Mouse (Mus musculus) limb, embryonic 11.5 days (tissue): ENCODE measurements around the gene Itgb8. TPM values are rescaled to one million over a fixed set of nuclear protein-coding genes. Genes with fewer than 3 reads are reported as not detected.

Experiments used
- ATAC-seq: fragments of 200-750 bp; cut with Nextera tagmentation; 2 replicates; pipeline ENCODE4 v1.8.0; 2017; ENCODE audit warnings: low read depth; ENCODE audit not compliant: insufficient number of reproducible peaks, low FRiP score, low TSS enrichment
- DNase-seq: peaks from one replicate; pipeline ENCODE4 v3.0.0-alpha.2; 2015; ENCODE audit warnings: low spot score
- H3K27ac ChIP-seq: fragments of 300-500 bp; sonication (generic); replicated peaks from 2 replicates; pipeline ENCODE4 v1.5.1; 2014; ENCODE audit warnings: low read depth, mild to moderate bottlenecking, low read length
- H3K27me3 ChIP-seq: fragments of 300-500 bp; sonication (generic); 2 replicates; pipeline ENCODE4 v1.6.1; 2014; ENCODE audit warnings: mild to moderate bottlenecking, low read length, mixed read lengths; ENCODE audit not compliant: control insufficient read depth, insufficient read depth
- H3K36me3 ChIP-seq: fragments of 300-500 bp; sonication (generic); 2 replicates; pipeline ENCODE4 v1.6.1; 2014; ENCODE audit warnings: mild to moderate bottlenecking, low read length, moderate library complexity, mixed read lengths; ENCODE audit not compliant: control insufficient read depth, insufficient read depth
- H3K4me1 ChIP-seq: fragments of 300-500 bp; sonication (generic); 2 replicates; pipeline ENCODE4 v1.6.1; 2014; ENCODE audit warnings: low read length, mixed read lengths; ENCODE audit not compliant: control insufficient read depth, insufficient read depth
- H3K4me2 ChIP-seq: fragments of 300-500 bp; sonication (generic); 2 replicates; pipeline ENCODE4 v1.6.1; 2014; ENCODE audit warnings: low read depth, mild to moderate bottlenecking, moderate library complexity; ENCODE audit not compliant: severe bottlenecking
- H3K4me3 ChIP-seq: fragments of 300-500 bp; sonication (generic); 2 replicates; pipeline ENCODE4 v1.5.1; 2014; ENCODE audit warnings: low read depth, low read length
- H3K9ac ChIP-seq: fragments of 300-500 bp; sonication (generic); 2 replicates; pipeline ENCODE4 v1.6.1; 2014; ENCODE audit warnings: mild to moderate bottlenecking, low read length
- H3K9me3 ChIP-seq: fragments of 300-500 bp; sonication (generic); 2 replicates; pipeline ENCODE4 v1.6.1; 2016; ENCODE audit warnings: low read length; ENCODE audit not compliant: control insufficient read depth
- WGBS: fragments of 180-500 bp; shearing (Covaris S2); extraction: QIAGEN DNeasy Blood & Tissue Kit; methylation state at CpG from one replicate; pipeline ENCODE4 v1.1.7; 2014; 5-methylcytosine and 5-hydroxymethylcytosine counted together
- polyA plus RNA-seq: library from polyadenylated mRNA; unstranded; fragments of >200 nt; fragmentation: Nextera tagmentation; extraction: Ambion mirVana; gene quantifications from 2 replicates; pipeline ENCODE4 v1.2.1, GENCODE M21; 2014

Gene Itgb8
- polyA plus RNA-seq, 1 experiment from 2014 or later: 5.0 TPM

- Histone ChIP-seq H3K27ac (no peak overlapping the region), H3K27me3 (no peaks in the 10 kb centered on the region), H3K9ac (no peak overlapping the region), H3K9me3 (no peaks in the 10 kb centered on the region), H3K4me3 (no peak overlapping the region), H3K36me3 (no peaks in the 10 kb centered on the region), H3K4me2 (no peak overlapping the region), H3K4me1 (no peaks in the 10 kb centered on the region)
- 91% methylated on average over 3 of the region's 3 CpGs for WGBS
- no peak for DNase-seq
- ATAC-seq: no peak
These were observed 81.5 kb downstream of the Itgb8 start for GRCm38 (mm10) chr12:119157068-119157467.

- no peak overlapping the region for H3K27ac ChIP-seq
- no peaks in the 10 kb centered on the region for H3K4me1 ChIP-seq
- H3K9ac ChIP-seq: no peak overlapping the region
- no peak overlapping the region for H3K4me3 ChIP-seq
- H3K27me3 ChIP-seq: no peaks in the 10 kb centered on the region
- H3K36me3 ChIP-seq: no peaks in the 10 kb centered on the region
- H3K4me2 ChIP-seq: no peak overlapping the region
- 86% methylated on average over 4 of the region's 4 CpGs for WGBS
- DNase-seq (no peak), ATAC-seq (no peak)
- H3K9me3 ChIP-seq: no peaks in the 10 kb centered on the region
These were observed 83.0 kb downstream of the Itgb8 start for GRCm38 (mm10) chr12:119155566-119155965.

GRCm38 (mm10) chr12:119150956-119151355, 87.6 kb downstream of the Itgb8 start:
- Histone ChIP-seq H3K9ac (no peak overlapping the region), H3K4me2 (no peak overlapping the region), H3K4me1 (no peaks in the 10 kb centered on the region), H3K27me3 (no peaks in the 10 kb centered on the region), H3K4me3 (no peak overlapping the region), H3K9me3 (no peaks in the 10 kb centered on the region), H3K27ac (no peak overlapping the region), H3K36me3 (no peaks in the 10 kb centered on the region)
- no peak for ATAC-seq
- 94% methylated on average over 2 of the region's 2 CpGs for WGBS
- no peak for DNase-seq

- Histone ChIP-seq H3K9me3 (no peaks in the 10 kb centered on the region), H3K4me2 (no peak overlapping the region), H3K27ac (no peak overlapping the region), H3K36me3 (no peaks in the 10 kb centered on the region), H3K4me3 (no peak overlapping the region), H3K27me3 (no peaks in the 10 kb centered on the region), H3K4me1 (no peaks in the 10 kb centered on the region), H3K9ac (no peak overlapping the region)
- 86% methylated on average over 3 of the region's 3 CpGs for WGBS
- DNase-seq: no peak
- no peak for ATAC-seq
These were observed 90.8 kb downstream of the Itgb8 start for GRCm38 (mm10) chr12:119147753-119148152.

- Histone ChIP-seq H3K9ac (no peak overlapping the region), H3K4me2 (no peak overlapping the region), H3K27me3 (no peaks in the 10 kb centered on the region), H3K27ac (no peak overlapping the region), H3K36me3 (no peaks in the 10 kb centered on the region), H3K9me3 (no peaks in the 10 kb centered on the region), H3K4me1 (no peaks in the 10 kb centered on the region), H3K4me3 (no peak overlapping the region)
- 98% methylated on average over 1 of the region's 1 CpGs for WGBS
- DNase-seq (no peak), ATAC-seq (no peak)
These were observed 92.6 kb downstream of the Itgb8 start for GRCm38 (mm10) chr12:119146031-119146430.

GRCm38 (mm10) chr12:119137946-119138345, 100.7 kb downstream of the Itgb8 start:
- DNase-seq (no peak), ATAC-seq (no peak)
- H3K9ac ChIP-seq: no peak overlapping the region
- no peak overlapping the region for H3K27ac ChIP-seq
- WGBS: 80% methylated on average over 1 of the region's 1 CpGs
- H3K36me3 ChIP-seq: no peaks in the 10 kb centered on the region
- H3K27me3 ChIP-seq: no peaks in the 10 kb centered on the region
- H3K9me3 ChIP-seq: no peaks in the 10 kb centered on the region
- no peak overlapping the region for H3K4me2 ChIP-seq
- H3K4me1 ChIP-seq: no peaks in the 10 kb centered on the region
- H3K4me3 ChIP-seq: no peak overlapping the region

GRCm38 (mm10) chr12:119113522-119114135, 125.0 kb downstream of the Itgb8 start:
- ATAC-seq: no peak
- WGBS: 72% methylated on average over 6 of the region's 6 CpGs

GRCm38 (mm10) chr12:119110091-119110490, 128.5 kb downstream of the Itgb8 start:
- 40% methylated on average over 2 of the region's 2 CpGs for WGBS
- DNase-seq: no peak

More at GRCm38 (mm10) chr12:119113522-119114135, 125.0 kb downstream of the Itgb8 start:
- H3K9me3 ChIP-seq: no peaks in the 10 kb centered on the region
- no peak overlapping the region for H3K4me2 ChIP-seq
- H3K36me3 ChIP-seq: no peaks in the 10 kb centered on the region
- H3K27me3 ChIP-seq: no peaks in the 10 kb centered on the region
- no peak overlapping the region for H3K27ac ChIP-seq
- no peak overlapping the region for H3K4me3 ChIP-seq
- no peak overlapping the region for H3K9ac ChIP-seq
- no peak for DNase-seq
- no peaks in the 10 kb centered on the region for H3K4me1 ChIP-seq

More at GRCm38 (mm10) chr12:119110091-119110490, 128.5 kb downstream of the Itgb8 start:
- no peak for ATAC-seq
- Histone ChIP-seq H3K4me3 (no peak overlapping the region), H3K4me2 (no peak overlapping the region), H3K9ac (no peak overlapping the region), H3K27ac (no peak overlapping the region), H3K36me3 (no peaks in the 10 kb centered on the region), H3K4me1 (no peaks in the 10 kb centered on the region), H3K9me3 (no peaks in the 10 kb centered on the region), H3K27me3 (no peaks in the 10 kb centered on the region)
